Mouse (Mus musculus): ENCODE data around the gene Sstr5.
A peak's percentile ranks its signal among the peaks of the same experiment; 100 is the strongest.

Gene Sstr5

GRCm38 (mm10) chr17:25474330-25475077, 22.6 kb downstream of the Sstr5 start:
- DNase-seq (ENCODE audit: low spot score), result peak; percentile 60

GRCm38 (mm10) chr17:25472044-25472443, 25.0 kb downstream of the Sstr5 start:
- no peak for DNase-seq (ENCODE audit: low spot score)

- DNase-seq (ENCODE audit: low spot score), result no peak
Measured at GRCm38 (mm10) chr17:25471418-25471817, 25.7 kb downstream of the Sstr5 start.

GRCm38 (mm10) chr17:25469798-25470197, 27.3 kb downstream of the Sstr5 start:
- peak; percentile 83 for DNase-seq (ENCODE audit: low spot score)

GRCm38 (mm10) chr17:25468301-25468700, 28.8 kb downstream of the Sstr5 start:
- DNase-seq (ENCODE audit: low spot score), result no peak

- no peak for DNase-seq (ENCODE audit: low spot score)
Measured at GRCm38 (mm10) chr17:25467781-25468180, 29.3 kb downstream of the Sstr5 start.

GRCm38 (mm10) chr17:25466257-25466656, 30.8 kb downstream of the Sstr5 start:
- no peak for DNase-seq (ENCODE audit: low spot score)

GRCm38 (mm10) chr17:25464091-25464490, 33.0 kb downstream of the Sstr5 start:
- DNase-seq (ENCODE audit: low spot score), result no peak

GRCm38 (mm10) chr17:25463326-25463945, 33.7 kb downstream of the Sstr5 start:
- DNase-seq (ENCODE audit: low spot score), result no peak

- no peak for DNase-seq (ENCODE audit: low spot score)
Measured at GRCm38 (mm10) chr17:25462236-25462875, 34.7 kb downstream of the Sstr5 start.

GRCm38 (mm10) chr17:25456540-25456939, 40.5 kb downstream of the Sstr5 start:
- peak; percentile 68 for DNase-seq (ENCODE audit: low spot score)

GRCm38 (mm10) chr17:25454272-25454671, 42.8 kb downstream of the Sstr5 start, which contains the start of gene Tekt4:
Tekt4 (plus strand) TSS chr17:25454615.
- DNase-seq (ENCODE audit: low spot score), result peak; percentile 52

GRCm38 (mm10) chr17:25452246-25452965, 44.7 kb downstream of the Sstr5 start:
- no peak for DNase-seq (ENCODE audit: low spot score)

GRCm38 (mm10) chr17:25450329-25450728, 46.8 kb downstream of the Sstr5 start:
- DNase-seq (ENCODE audit: low spot score), result no peak

- DNase-seq (ENCODE audit: low spot score), result no peak
Measured at GRCm38 (mm10) chr17:25447865-25448264, 49.2 kb downstream of the Sstr5 start.

- DNase-seq (ENCODE audit: low spot score), result no peak
Measured at GRCm38 (mm10) chr17:25445841-25446240, 51.2 kb downstream of the Sstr5 start.

GRCm38 (mm10) chr17:25445074-25445473, 52.0 kb downstream of the Sstr5 start:
- DNase-seq (ENCODE audit: low spot score), result no peak

GRCm38 (mm10) chr17:25442889-25443288, 54.2 kb downstream of the Sstr5 start:
- no peak for DNase-seq (ENCODE audit: low spot score)

GRCm38 (mm10) chr17:25441417-25441816, 55.7 kb downstream of the Sstr5 start:
- no peak for DNase-seq (ENCODE audit: low spot score)

Data from layer of hippocampus, adult 11-12 months (tissue).